Mouse (Mus musculus): ENCODE results near the gene Cenps. TPM values are rescaled to one million over a fixed set of nuclear protein-coding genes. Genes with fewer than 3 reads are reported as not detected.
A peak's percentile ranks its signal among the peaks of the same experiment; 100 is the strongest.

Cenps gene
- polyA plus RNA-seq, 1 experiment from 2014 or later: 53.7 TPM

DNA sequence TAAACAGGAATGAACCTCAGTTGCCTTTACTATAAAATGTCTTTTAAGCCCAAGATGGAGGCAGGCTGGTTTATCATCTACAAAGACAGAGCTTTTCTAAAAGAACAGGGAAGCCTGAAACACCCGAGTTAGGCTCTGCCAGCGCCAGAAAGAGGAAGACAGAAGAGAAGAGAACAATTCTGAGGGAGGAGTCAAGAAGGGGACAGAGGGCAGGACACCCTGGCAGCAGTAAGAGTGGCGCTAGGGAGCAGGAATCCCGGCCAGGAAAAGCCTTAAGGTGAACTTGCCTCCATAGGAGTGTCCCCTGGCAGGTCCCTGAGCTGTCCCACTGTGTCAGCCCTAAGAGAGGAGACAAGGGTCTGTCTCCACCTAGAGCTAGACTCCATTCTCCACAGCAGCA is 6.2 kb upstream of the Cenps start:
- 38% methylated on average over 4 of the region's 4 CpGs for WGBS
- H3K27me3 ChIP-seq (ENCODE audit: control insufficient read depth, insufficient read depth, low read length): no peaks in the 10 kb centered on the region
- H3K9ac ChIP-seq (ENCODE audit: low read length): no peak overlapping the region
- no peak for ATAC-seq (ENCODE audit: insufficient number of reproducible peaks, low FRiP score, low TSS enrichment, low read depth)
- H3K4me3 ChIP-seq (ENCODE audit: low read depth, low read length): no peak overlapping the region
- H3K4me2 ChIP-seq (ENCODE audit: low read depth, severe bottlenecking): no peak overlapping the region
- no peaks in the 10 kb centered on the region for H3K4me1 ChIP-seq (ENCODE audit: control insufficient read depth, insufficient read depth, low read length)
- no peak for DNase-seq (ENCODE audit: low spot score)
- H3K9me3 ChIP-seq (ENCODE audit: control insufficient read depth, low read length): no peaks in the 10 kb centered on the region
- H3K27ac ChIP-seq (replicated peaks; ENCODE audit: low read depth, low read length): no peak overlapping the region
- no peaks in the 10 kb centered on the region for H3K36me3 ChIP-seq (ENCODE audit: control insufficient read depth, insufficient read depth, low read length)

DNA sequence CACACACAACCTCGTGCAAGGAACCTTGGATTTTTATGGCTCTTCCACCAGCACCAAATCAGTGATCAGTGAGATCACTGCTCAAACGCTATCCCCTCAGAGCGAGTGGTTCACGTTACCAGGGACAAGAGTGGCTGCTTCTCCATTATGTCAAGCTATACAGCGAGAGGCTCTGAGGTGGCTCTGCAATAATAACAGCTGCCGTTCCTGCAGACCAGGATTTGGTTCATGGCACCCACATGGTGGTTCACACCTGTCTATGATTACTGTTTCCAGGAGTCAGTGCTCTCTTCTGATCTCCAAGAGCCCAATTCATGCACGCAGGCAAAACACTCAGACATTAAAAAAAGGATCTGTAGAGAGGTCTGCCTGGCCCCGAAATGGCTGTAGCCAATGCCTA is 1.1 kb upstream of the Cenps start:
- peaks cover 4% of the 10 kb centered on the region for H3K4me1 ChIP-seq (ENCODE audit: control insufficient read depth, insufficient read depth, low read length)
- no peak overlapping the region for H3K4me2 ChIP-seq (ENCODE audit: low read depth, severe bottlenecking)
- H3K27ac ChIP-seq (replicated peaks; ENCODE audit: low read depth, low read length): no peak overlapping the region
- no peaks in the 10 kb centered on the region for H3K27me3 ChIP-seq (ENCODE audit: control insufficient read depth, insufficient read depth, low read length)
- H3K36me3 ChIP-seq (ENCODE audit: control insufficient read depth, insufficient read depth, low read length): no peaks in the 10 kb centered on the region
- no peak overlapping the region for H3K9ac ChIP-seq (ENCODE audit: low read length)
- no peak for ATAC-seq (ENCODE audit: insufficient number of reproducible peaks, low FRiP score, low TSS enrichment, low read depth)
- H3K9me3 ChIP-seq (ENCODE audit: control insufficient read depth, low read length): no peaks in the 10 kb centered on the region
- WGBS: 69% methylated on average over 8 of the region's 8 CpGs
- H3K4me3 ChIP-seq (ENCODE audit: low read depth, low read length): no peak overlapping the region
- DNase-seq (ENCODE audit: low spot score): no peak

DNA sequence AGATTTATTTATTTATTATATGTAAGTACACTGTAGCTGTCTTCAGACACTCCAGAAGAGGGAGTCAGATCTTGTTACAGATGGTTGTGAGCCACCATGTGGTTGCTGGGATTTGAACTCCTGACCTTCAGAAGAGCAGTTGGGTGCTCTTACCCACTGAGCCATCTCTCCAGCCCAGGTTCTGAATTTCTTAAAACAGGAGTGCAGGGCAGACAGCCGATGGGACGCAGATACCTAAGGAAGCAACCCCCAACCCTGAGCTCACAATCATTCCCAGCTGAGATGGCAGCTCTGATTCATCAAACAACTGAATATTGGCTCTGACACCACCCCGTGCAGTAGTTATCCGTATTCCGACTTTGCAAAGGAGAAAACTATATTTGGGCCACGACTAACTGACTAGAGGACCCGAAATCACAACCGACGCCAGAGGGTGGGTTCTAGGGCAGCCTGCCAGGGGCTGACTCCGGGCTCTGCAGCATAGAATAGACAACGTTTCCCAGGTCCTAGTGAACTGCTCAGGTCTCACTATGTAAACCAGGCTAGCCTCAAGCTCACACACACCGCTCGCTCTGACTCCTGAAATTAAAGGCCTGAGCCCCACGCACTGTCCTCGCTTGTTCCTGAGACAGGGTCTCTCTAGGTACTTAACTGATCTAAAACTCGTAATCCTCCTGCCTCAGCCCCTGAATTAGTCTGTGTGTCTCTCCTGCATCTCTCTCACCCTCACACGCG is 1.1 kb downstream of the Cenps start:
- DNase-seq (ENCODE audit: low spot score): peak; percentile 39
- Histone ChIP-seq H3K27ac (replicated peaks; ENCODE audit: low read depth, low read length) (no peak overlapping the region), H3K9ac (ENCODE audit: low read length) (peak overlapping the region; percentile 74; the same call in 1 of the 2 replicates), H3K36me3 (ENCODE audit: control insufficient read depth, insufficient read depth, low read length) (no peaks in the 10 kb centered on the region), H3K4me3 (ENCODE audit: low read depth, low read length) (peak overlapping the region; percentile 58), H3K4me2 (ENCODE audit: low read depth, severe bottlenecking) (peak overlapping the region; percentile 60), H3K9me3 (ENCODE audit: control insufficient read depth, low read length) (no peaks in the 10 kb centered on the region), H3K27me3 (ENCODE audit: control insufficient read depth, insufficient read depth, low read length) (no peaks in the 10 kb centered on the region), H3K4me1 (ENCODE audit: control insufficient read depth, insufficient read depth, low read length) (peaks cover 4% of the 10 kb centered on the region)
- 72% methylated on average over 18 of the region's 18 CpGs for WGBS
- ATAC-seq (ENCODE audit: insufficient number of reproducible peaks, low FRiP score, low TSS enrichment, low read depth): no peak

DNA sequence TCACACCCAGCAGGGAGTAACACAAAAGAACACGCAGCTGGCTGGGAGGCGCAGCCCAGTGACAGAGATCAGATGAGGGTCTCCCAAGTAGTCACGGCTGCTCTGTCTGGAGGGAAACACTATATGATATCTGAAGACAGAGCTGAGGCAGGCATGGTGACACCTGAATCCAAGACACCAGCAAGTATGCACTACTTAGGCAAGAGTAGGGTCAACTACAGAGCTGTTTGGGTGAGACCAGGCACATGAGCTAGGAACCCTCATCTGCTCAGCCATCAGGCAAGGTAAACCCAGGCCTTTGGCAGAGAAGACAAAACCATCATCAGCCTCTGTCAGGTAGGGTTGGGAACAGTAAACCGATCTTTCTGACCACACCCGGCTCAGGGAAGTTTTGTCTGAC is 4.0 kb downstream of the Cenps start:
- no peak overlapping the region for H3K4me2 ChIP-seq (ENCODE audit: low read depth, severe bottlenecking)
- 77% methylated on average over 5 of the region's 5 CpGs for WGBS

DNA sequence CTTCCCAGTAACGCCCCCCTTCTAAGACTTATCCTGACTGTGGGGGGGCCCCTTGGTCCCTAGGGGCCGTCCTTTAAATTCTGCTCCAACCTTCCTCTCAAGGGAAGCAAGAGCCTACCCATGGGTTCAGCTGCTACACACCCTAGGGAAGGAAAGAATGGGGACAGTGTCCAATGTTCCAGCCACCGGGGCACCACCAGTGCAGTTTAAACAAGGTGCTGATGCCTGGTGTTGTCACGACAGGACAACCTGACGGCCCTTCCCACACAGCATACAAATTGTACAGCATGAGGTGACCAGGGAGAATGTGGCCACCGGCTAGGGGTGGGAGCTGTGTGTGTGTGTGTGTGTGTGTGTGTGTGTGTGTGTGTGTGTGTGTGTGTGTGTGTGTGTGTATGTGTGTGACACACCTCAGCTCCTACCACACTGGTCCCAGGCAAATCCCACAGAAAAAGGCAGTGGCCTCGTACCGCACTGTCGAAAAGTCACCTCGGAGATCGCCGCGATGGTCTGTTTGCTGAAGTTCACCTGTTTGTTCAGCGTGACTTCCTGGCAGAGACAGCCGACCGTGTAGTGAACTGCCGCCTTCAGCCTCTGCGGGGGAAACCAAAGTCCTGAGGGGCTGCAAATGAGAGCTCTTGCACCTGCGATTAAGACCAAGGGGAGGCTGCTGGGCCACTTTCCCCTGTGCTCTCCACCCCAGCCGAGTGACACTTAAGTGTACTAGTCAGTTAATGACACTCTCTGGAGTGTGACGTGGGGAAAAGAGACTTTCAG is 5.5 kb downstream of the Cenps start:
- no peak overlapping the region for H3K4me3 ChIP-seq (ENCODE audit: low read depth, low read length)
- H3K27ac ChIP-seq (replicated peaks; ENCODE audit: low read depth, low read length): no peak overlapping the region
- H3K9ac ChIP-seq (ENCODE audit: low read length): no peak overlapping the region
- H3K9me3 ChIP-seq (ENCODE audit: control insufficient read depth, low read length): no peaks in the 10 kb centered on the region
- no peak overlapping the region for H3K4me2 ChIP-seq (ENCODE audit: low read depth, severe bottlenecking)
- H3K36me3 ChIP-seq (ENCODE audit: control insufficient read depth, insufficient read depth, low read length): no peaks in the 10 kb centered on the region
- H3K4me1 ChIP-seq (ENCODE audit: control insufficient read depth, insufficient read depth, low read length): peaks cover 4% of the 10 kb centered on the region
- no peak for ATAC-seq (ENCODE audit: insufficient number of reproducible peaks, low FRiP score, low TSS enrichment, low read depth)
- no peaks in the 10 kb centered on the region for H3K27me3 ChIP-seq (ENCODE audit: control insufficient read depth, insufficient read depth, low read length)
- 89% methylated on average over 21 of the region's 21 CpGs for WGBS
- DNase-seq (ENCODE audit: low spot score): no peak

More for the DNA sequence above, 4.0 kb downstream of the Cenps start:
- Histone ChIP-seq H3K4me1 (ENCODE audit: control insufficient read depth, insufficient read depth, low read length) (peaks cover 4% of the 10 kb centered on the region), H3K27ac (replicated peaks; ENCODE audit: low read depth, low read length) (no peak overlapping the region), H3K27me3 (ENCODE audit: control insufficient read depth, insufficient read depth, low read length) (no peaks in the 10 kb centered on the region), H3K4me3 (ENCODE audit: low read depth, low read length) (no peak overlapping the region), H3K9me3 (ENCODE audit: control insufficient read depth, low read length) (no peaks in the 10 kb centered on the region), H3K36me3 (ENCODE audit: control insufficient read depth, insufficient read depth, low read length) (no peaks in the 10 kb centered on the region), H3K9ac (ENCODE audit: low read length) (no peak overlapping the region)
- DNase-seq (ENCODE audit: low spot score) (no peak), ATAC-seq (ENCODE audit: insufficient number of reproducible peaks, low FRiP score, low TSS enrichment, low read depth) (no peak)

DNA sequence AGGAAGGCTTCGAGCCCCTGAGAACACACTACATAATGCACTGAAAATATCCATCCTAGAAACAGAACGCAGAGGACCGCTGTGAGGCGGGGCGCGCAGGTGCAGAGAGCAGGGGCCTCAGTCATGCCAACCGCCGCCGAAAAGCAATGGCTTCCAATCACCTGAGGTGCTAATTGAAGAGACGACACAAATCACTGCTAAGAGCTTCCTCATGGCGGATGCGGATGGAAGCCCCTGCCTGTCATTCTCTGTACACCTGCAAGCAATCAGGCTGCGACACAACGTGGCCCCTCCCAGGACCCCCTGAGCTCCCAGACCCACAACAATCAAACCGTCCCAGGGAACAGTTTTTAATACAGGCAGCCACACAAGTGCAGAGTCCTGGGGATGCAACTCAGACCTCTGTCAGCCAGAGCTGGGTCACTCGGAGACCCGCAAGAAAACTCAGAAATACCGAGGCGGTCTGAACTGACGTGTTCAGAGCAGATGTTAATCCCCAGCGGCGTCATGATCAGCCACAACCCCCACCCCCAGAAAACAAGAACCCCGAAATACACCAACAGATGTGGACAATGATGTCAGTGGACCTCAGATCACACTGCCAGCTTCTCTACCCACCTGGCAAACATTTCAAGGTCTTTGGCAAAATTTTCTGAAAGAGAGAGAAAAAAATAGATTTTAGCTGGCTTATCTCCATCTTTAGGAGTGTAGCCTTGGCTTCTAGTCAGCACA is 6.2 kb downstream of the Cenps start:
- no peak overlapping the region for H3K4me3 ChIP-seq (ENCODE audit: low read depth, low read length)
- no peak overlapping the region for H3K9ac ChIP-seq (ENCODE audit: low read length)
- ATAC-seq (ENCODE audit: insufficient number of reproducible peaks, low FRiP score, low TSS enrichment, low read depth): no peak
- no peaks in the 10 kb centered on the region for H3K9me3 ChIP-seq (ENCODE audit: control insufficient read depth, low read length)
- H3K4me2 ChIP-seq (ENCODE audit: low read depth, severe bottlenecking): no peak overlapping the region
- no peaks in the 10 kb centered on the region for H3K36me3 ChIP-seq (ENCODE audit: control insufficient read depth, insufficient read depth, low read length)
- 77% methylated on average over 23 of the region's 23 CpGs for WGBS
- no peak overlapping the region for H3K27ac ChIP-seq (replicated peaks; ENCODE audit: low read depth, low read length)
- no peaks in the 10 kb centered on the region for H3K4me1 ChIP-seq (ENCODE audit: control insufficient read depth, insufficient read depth, low read length)
- DNase-seq (ENCODE audit: low spot score): no peak
- no peaks in the 10 kb centered on the region for H3K27me3 ChIP-seq (ENCODE audit: control insufficient read depth, insufficient read depth, low read length)

DNA sequence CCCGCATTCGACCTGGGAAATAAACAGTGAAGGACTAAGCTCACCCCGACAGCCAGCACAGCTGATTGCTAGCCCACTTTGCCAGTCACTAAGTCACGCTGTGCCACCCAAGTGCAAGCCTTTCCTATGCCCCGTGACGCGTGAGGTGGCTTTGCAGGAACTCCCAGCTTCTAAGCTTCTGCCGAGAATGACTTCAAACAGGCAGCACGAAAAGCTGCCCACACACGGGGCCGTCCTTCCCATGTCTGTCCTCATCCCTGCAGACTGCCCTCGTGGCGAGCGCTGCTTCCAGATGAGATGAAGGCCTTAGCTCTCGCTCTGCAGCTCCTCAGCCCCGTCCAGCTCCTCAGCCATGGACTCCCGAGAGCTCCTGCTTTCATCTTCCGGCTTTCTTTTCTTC is 9.0 kb downstream of the Cenps start:
- 88% methylated on average over 18 of the region's 18 CpGs for WGBS
- no peak overlapping the region for H3K4me3 ChIP-seq (ENCODE audit: low read depth, low read length)

DNA sequence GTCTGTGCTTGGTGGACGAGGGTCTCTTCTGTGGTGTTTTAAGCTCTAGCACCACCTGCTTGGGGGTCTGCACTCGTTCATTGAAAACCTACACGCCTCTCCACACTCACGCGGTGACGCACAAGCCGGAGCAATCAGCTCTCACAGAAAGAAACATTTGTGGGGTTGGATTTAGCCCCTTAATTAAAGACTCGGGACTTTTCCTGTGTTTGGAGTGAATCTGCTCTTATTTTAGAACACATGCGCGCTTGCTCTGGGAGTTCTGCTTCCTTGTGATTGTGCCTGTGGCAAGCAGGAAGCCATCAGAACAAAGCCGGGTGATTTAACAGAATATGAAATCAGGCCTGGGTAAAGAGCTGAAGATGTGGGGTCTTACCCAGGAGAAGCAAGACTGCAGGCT is 10.8 kb downstream of the Cenps start, which contains the start of gene Cort:
Gene Cort, minus strand, starts transcription at position 101 of the 400 bp plus-strand sequence.
- Histone ChIP-seq H3K4me1 (ENCODE audit: control insufficient read depth, insufficient read depth, low read length) (no peaks in the 10 kb centered on the region), H3K27ac (replicated peaks; ENCODE audit: low read depth, low read length) (no peak within 1 kb of the TSS), H3K27me3 (ENCODE audit: control insufficient read depth, insufficient read depth, low read length) (no peaks in the 10 kb centered on the region), H3K4me2 (ENCODE audit: low read depth, severe bottlenecking) (no peak within 1 kb of the TSS), H3K9me3 (ENCODE audit: control insufficient read depth, low read length) (no peaks in the 10 kb centered on the region), H3K9ac (ENCODE audit: low read length) (no peak within 1 kb of the TSS), H3K36me3 (ENCODE audit: control insufficient read depth, insufficient read depth, low read length) (no peaks in the 10 kb centered on the region), H3K4me3 (ENCODE audit: low read depth, low read length) (no peak within 1 kb of the TSS)
- WGBS: 91% methylated on average over 11 of the region's 11 CpGs
- DNase-seq (ENCODE audit: low spot score) (no peak), ATAC-seq (ENCODE audit: insufficient number of reproducible peaks, low FRiP score, low TSS enrichment, low read depth) (no peak)

More for the DNA sequence above, 9.0 kb downstream of the Cenps start:
- Histone ChIP-seq H3K9ac (ENCODE audit: low read length) (no peak overlapping the region), H3K27ac (replicated peaks; ENCODE audit: low read depth, low read length) (no peak overlapping the region), H3K4me2 (ENCODE audit: low read depth, severe bottlenecking) (no peak overlapping the region), H3K27me3 (ENCODE audit: control insufficient read depth, insufficient read depth, low read length) (no peaks in the 10 kb centered on the region), H3K9me3 (ENCODE audit: control insufficient read depth, low read length) (no peaks in the 10 kb centered on the region), H3K4me1 (ENCODE audit: control insufficient read depth, insufficient read depth, low read length) (no peaks in the 10 kb centered on the region), H3K36me3 (ENCODE audit: control insufficient read depth, insufficient read depth, low read length) (no peaks in the 10 kb centered on the region)
- ATAC-seq (ENCODE audit: insufficient number of reproducible peaks, low FRiP score, low TSS enrichment, low read depth): no peak
- no peak for DNase-seq (ENCODE audit: low spot score)

Data from limb, embryonic 11.5 days (tissue).